Comparison of ENCODE assay signal across 8 mouse cellular contexts in the genomic region with DNA sequence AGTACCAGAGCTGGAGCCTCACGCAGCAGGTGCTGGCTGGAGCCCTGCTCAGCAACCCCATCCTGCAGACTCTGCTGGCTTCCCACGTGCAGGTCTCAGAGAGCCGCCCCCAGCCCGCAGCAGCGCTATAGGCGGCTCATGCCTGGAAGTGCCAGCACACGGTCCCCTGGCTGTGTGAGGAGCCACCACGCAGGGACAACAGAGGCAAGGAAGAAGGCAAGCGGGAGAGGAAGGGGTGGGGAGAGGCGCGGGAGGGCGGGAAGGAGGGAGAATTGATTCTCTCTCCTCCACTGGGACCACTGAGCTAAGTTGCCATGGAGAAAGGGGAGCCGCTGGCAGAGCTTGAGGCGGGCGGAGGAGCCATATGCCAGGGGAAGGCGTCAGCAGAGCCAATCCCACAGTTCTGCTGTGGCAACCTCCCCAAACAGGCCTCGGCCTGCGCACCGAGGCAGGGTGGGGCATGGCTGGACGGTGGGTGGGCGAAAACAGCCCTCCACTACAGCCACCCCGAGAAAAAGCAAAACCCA.
A peak's percentile ranks its signal among the peaks of the same experiment; 100 is the strongest.
DNase-seq lines count a peak whose midpoint lies in the region; ATAC-seq lines count a peak whose summit lies in the region.

No protein-coding gene starts in this region.

- peak overlapping the region; percentile 16 for H3K4me3 ChIP-seq in megakaryocyte, embryonic 14.5 days (replicated peaks)
- H3K4me3 ChIP-seq in forebrain, embryonic 12.5 days (replicated peaks) = peak overlapping the region; percentile 28
- 0 out of 2 replicates have a peak overlapping the region, but pooled peaks have one; percentile 6 for H3K4me3 ChIP-seq in intestine, embryonic 15.5 days (replicated peaks)
- no peak overlapping the region for H3K4me3 ChIP-seq in liver, embryonic 15.5 days (replicated peaks)

- peaks cover 77% of the 10 kb centered on the region for H3K36me3 ChIP-seq in megakaryocyte, embryonic 14.5 days (replicated peaks; ENCODE audit: low read length)
- no peaks in the 10 kb centered on the region for H3K36me3 ChIP-seq in forebrain, embryonic 12.5 days (replicated peaks)
- H3K36me3 ChIP-seq in intestine, embryonic 15.5 days = no peaks in the 10 kb centered on the region
- H3K36me3 ChIP-seq in liver, embryonic 15.5 days (replicated peaks) = no peaks in the 10 kb centered on the region

- H3K9ac ChIP-seq in forebrain, embryonic 12.5 days = peak overlapping the region; percentile 36
- H3K9ac ChIP-seq in intestine, embryonic 15.5 days = peak overlapping the region; percentile 23; the same call in 1 of the 2 replicates
- H3K9ac ChIP-seq in liver, embryonic 15.5 days = no peak overlapping the region

- H3K4me2 ChIP-seq in forebrain, embryonic 12.5 days = peak overlapping the region; percentile 59
- H3K4me2 ChIP-seq in intestine, embryonic 15.5 days (replicated peaks) = peak overlapping the region; percentile 51
- peak overlapping the region; percentile 29 for H3K4me2 ChIP-seq in liver, embryonic 15.5 days

- H3K9me3 ChIP-seq in megakaryocyte, embryonic 14.5 days = no peaks in the 10 kb centered on the region
- H3K9me3 ChIP-seq in forebrain, embryonic 12.5 days = no peaks in the 10 kb centered on the region
- no peaks in the 10 kb centered on the region for H3K9me3 ChIP-seq in intestine, embryonic 15.5 days
- H3K9me3 ChIP-seq in liver, embryonic 15.5 days (replicated peaks) = no peaks in the 10 kb centered on the region

- ATAC-seq in megakaryocyte, adult 5-6 weeks (ENCODE audit: poor library complexity, severe bottlenecking) = no peak
- peak; percentile 76 for ATAC-seq in forebrain, embryonic 12.5 days (ENCODE audit: low FRiP score)
- ATAC-seq in intestine, embryonic 15.5 days = peak; percentile 61
- no peak for ATAC-seq in liver, embryonic 15.5 days (ENCODE audit: insufficient read depth)

- no peaks in the 10 kb centered on the region for H3K27me3 ChIP-seq in megakaryocyte, embryonic 14.5 days (replicated peaks)
- peaks cover 10% of the 10 kb centered on the region; the same call in 1 of the 2 replicates for H3K27me3 ChIP-seq in forebrain, embryonic 12.5 days
- H3K27me3 ChIP-seq in intestine, embryonic 15.5 days (replicated peaks) = no peaks in the 10 kb centered on the region
- no peaks in the 10 kb centered on the region for H3K27me3 ChIP-seq in liver, embryonic 15.5 days

- peak overlapping the region; percentile 89 for H3K27ac ChIP-seq in forebrain, embryonic 12.5 days
- no peak overlapping the region for H3K27ac ChIP-seq in intestine, embryonic 15.5 days
- H3K27ac ChIP-seq in liver, embryonic 15.5 days (replicated peaks) = no peak overlapping the region

- WGBS in forebrain, embryonic 12.5 days = 12% methylated on average over 20 of the region's 22 CpGs
- 19% methylated on average over 21 of the region's 22 CpGs for WGBS in intestine, embryonic 15.5 days
- WGBS in liver, embryonic 15.5 days (ENCODE audit: insufficient replicate concordance) = 51% methylated on average over 22 of the region's 22 CpGs

- peaks cover 87% of the 10 kb centered on the region for H3K4me1 ChIP-seq in megakaryocyte, embryonic 14.5 days
- peaks cover 56% of the 10 kb centered on the region for H3K4me1 ChIP-seq in forebrain, embryonic 12.5 days
- peaks cover 20% of the 10 kb centered on the region for H3K4me1 ChIP-seq in intestine, embryonic 15.5 days (replicated peaks)
- H3K4me1 ChIP-seq in liver, embryonic 15.5 days (replicated peaks) = peaks cover 70% of the 10 kb centered on the region

- DNase-seq in telencephalon, adult 2 months (ENCODE audit: low read depth, low spot score) = peak; percentile 83
- no peak for DNase-seq in spleen, postnatal 14 days (ENCODE audit: low spot score in 2 of 2)
- no peak for DNase-seq in gastrocnemius, postnatal 10 days

Comparison
In these comparisons a context has a peak if more than half of its experiments do, and no peak if none do; other contexts are left out.
1. ATAC-seq: peak in forebrain, embryonic 12.5 days (single experiment) and intestine, embryonic 15.5 days (single experiment); none in megakaryocyte, adult 5-6 weeks (single experiment) and liver, embryonic 15.5 days (single experiment).
2. Peak in every context shown above with its lines, with median percentiles within 50 percentile points of each other: H3K4me2 ChIP-seq.